Mouse (Mus musculus): ENCODE data around the gene Sik2. TPM values are rescaled to one million over a fixed set of nuclear protein-coding genes. Genes with fewer than 3 reads are reported as not detected.

Sik2 gene
- polyA plus RNA-seq, 1 experiment from 2014 or later: 16.2 TPM

GRCm38 (mm10) chr9:50970413-50970812 lies 38.5 kb downstream of the Sik2 start:
- no peak for ATAC-seq (ENCODE audit: low FRiP score)
- no peak overlapping the region for H3K27ac ChIP-seq
- no peak overlapping the region for H3K4me3 ChIP-seq (replicated peaks)
- H3K4me1 ChIP-seq: no peaks in the 10 kb centered on the region
- H3K36me3 ChIP-seq (replicated peaks): no peaks in the 10 kb centered on the region
- no peaks in the 10 kb centered on the region for H3K27me3 ChIP-seq
- no peaks in the 10 kb centered on the region for H3K9me3 ChIP-seq
- no peak overlapping the region for H3K9ac ChIP-seq
- H3K4me2 ChIP-seq: no peak overlapping the region
- 93% methylated on average over 4 of the region's 4 CpGs for WGBS

- Histone ChIP-seq H3K27ac (no peak overlapping the region), H3K9me3 (no peaks in the 10 kb centered on the region), H3K4me2 (no peak overlapping the region), H3K9ac (no peak overlapping the region), H3K4me1 (no peaks in the 10 kb centered on the region), H3K4me3 (replicated peaks) (no peak overlapping the region), H3K27me3 (no peaks in the 10 kb centered on the region), H3K36me3 (replicated peaks) (no peaks in the 10 kb centered on the region)
- ATAC-seq (ENCODE audit: low FRiP score): no peak
- 83% methylated on average over 3 of the region's 3 CpGs for WGBS
Observed at GRCm38 (mm10) chr9:50969266-50969665, 39.6 kb downstream of the Sik2 start.

- WGBS: 86% methylated on average over 2 of the region's 2 CpGs
- Histone ChIP-seq H3K4me2 (no peak overlapping the region), H3K9me3 (no peaks in the 10 kb centered on the region), H3K9ac (no peak overlapping the region), H3K4me1 (no peaks in the 10 kb centered on the region), H3K27ac (no peak overlapping the region), H3K36me3 (replicated peaks) (no peaks in the 10 kb centered on the region), H3K4me3 (replicated peaks) (no peak overlapping the region), H3K27me3 (no peaks in the 10 kb centered on the region)
- ATAC-seq (ENCODE audit: low FRiP score): no peak
Observed at GRCm38 (mm10) chr9:50966277-50966676, 42.6 kb downstream of the Sik2 start.

DNA sequence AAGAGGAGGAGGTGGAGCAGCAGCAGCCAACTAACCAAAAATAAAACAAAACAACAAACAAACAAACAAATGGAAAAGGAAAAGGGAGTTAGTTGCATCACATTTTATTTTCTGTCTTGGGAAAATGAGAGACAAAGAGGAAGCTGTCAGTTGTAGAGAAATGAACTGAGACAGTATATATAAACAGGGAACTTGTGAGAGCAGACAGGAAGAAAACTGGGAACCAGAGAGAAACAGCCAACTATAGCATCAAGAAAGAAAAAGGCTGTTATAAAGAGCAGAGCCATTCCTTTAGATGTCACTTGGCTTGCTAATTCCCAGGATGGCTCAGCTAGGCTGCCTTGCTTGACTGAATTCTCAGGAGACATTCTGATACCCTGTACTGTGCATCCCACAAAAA lies 43.5 kb downstream of the Sik2 start:
- H3K36me3 ChIP-seq (replicated peaks): no peaks in the 10 kb centered on the region
- no peak overlapping the region for H3K4me3 ChIP-seq (replicated peaks)
- H3K9ac ChIP-seq: no peak overlapping the region
- H3K9me3 ChIP-seq: no peaks in the 10 kb centered on the region
- no peak overlapping the region for H3K4me2 ChIP-seq
- no peaks in the 10 kb centered on the region for H3K27me3 ChIP-seq
- H3K27ac ChIP-seq: no peak overlapping the region
- H3K4me1 ChIP-seq: no peaks in the 10 kb centered on the region
- no peak for ATAC-seq (ENCODE audit: low FRiP score)

DNA sequence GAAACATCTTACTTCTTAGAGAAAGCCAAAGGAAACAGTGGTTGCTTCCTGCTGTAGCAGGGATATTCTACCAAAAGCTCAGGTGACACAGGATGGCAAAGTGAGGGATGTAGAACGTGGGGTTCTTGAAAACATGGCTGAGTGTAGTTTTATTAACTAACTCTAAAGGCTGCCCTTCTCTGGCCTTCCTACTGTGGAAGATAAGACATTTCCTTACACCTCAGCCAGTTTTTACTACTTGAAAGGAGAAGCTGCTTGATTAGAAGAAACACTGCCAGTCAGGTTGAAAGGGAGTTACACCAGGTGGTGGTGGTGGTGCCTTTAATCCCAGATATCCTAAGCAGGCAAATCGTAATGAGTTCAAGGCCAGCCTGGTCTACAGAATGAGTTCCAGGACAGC lies 44.0 kb downstream of the Sik2 start:
- no peaks in the 10 kb centered on the region for H3K27me3 ChIP-seq
- H3K4me2 ChIP-seq: no peak overlapping the region
- no peaks in the 10 kb centered on the region for H3K4me1 ChIP-seq
- H3K27ac ChIP-seq: no peak overlapping the region
- H3K9ac ChIP-seq: no peak overlapping the region
- H3K4me3 ChIP-seq (replicated peaks): no peak overlapping the region
- no peak for ATAC-seq (ENCODE audit: low FRiP score)
- no peaks in the 10 kb centered on the region for H3K36me3 ChIP-seq (replicated peaks)
- WGBS: 83% methylated on average over 2 of the region's 2 CpGs
- no peaks in the 10 kb centered on the region for H3K9me3 ChIP-seq

- H3K9me3 ChIP-seq: no peaks in the 10 kb centered on the region
- H3K4me1 ChIP-seq: no peaks in the 10 kb centered on the region
- no peak overlapping the region for H3K9ac ChIP-seq
- ATAC-seq (ENCODE audit: low FRiP score): no peak
- no peak overlapping the region for H3K4me2 ChIP-seq
- no peak overlapping the region for H3K27ac ChIP-seq
- WGBS: 58% methylated on average over 6 of the region's 6 CpGs
- H3K4me3 ChIP-seq (replicated peaks): no peak overlapping the region
- H3K27me3 ChIP-seq: no peaks in the 10 kb centered on the region
- no peaks in the 10 kb centered on the region for H3K36me3 ChIP-seq (replicated peaks)
Observed at GRCm38 (mm10) chr9:50957956-50958489, 50.9 kb downstream of the Sik2 start.

DNA sequence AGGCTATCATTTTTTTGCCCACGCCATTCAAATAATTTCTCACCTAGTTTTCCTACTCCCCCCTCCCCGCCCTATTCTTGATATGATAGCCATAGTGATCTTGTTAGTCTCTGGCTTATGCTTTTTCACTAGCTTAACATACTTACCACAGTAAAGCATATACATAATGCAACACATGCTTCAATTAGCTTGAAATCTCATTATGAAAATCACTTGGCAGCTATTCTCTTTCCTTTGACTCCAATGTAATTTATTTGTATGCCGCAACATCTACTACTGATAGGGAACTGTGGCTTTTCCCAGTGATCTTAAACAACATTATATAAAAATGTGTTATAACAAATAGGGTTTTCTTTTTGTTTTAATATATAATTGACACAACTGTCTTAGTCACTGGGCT lies 53.7 kb downstream of the Sik2 start:
- H3K27ac ChIP-seq: no peak overlapping the region

GRCm38 (mm10) chr9:50948097-50948823 lies 60.6 kb downstream of the Sik2 start:
- WGBS: 90% methylated on average over 7 of the region's 7 CpGs
- Histone ChIP-seq H3K4me3 (replicated peaks) (no peak overlapping the region), H3K9ac (no peak overlapping the region), H3K36me3 (replicated peaks) (no peaks in the 10 kb centered on the region), H3K4me1 (no peaks in the 10 kb centered on the region), H3K4me2 (no peak overlapping the region), H3K27me3 (no peaks in the 10 kb centered on the region), H3K27ac (no peak overlapping the region), H3K9me3 (no peaks in the 10 kb centered on the region)
- no peak for ATAC-seq (ENCODE audit: low FRiP score)

More for the DNA sequence above, 53.7 kb downstream of the Sik2 start:
- H3K36me3 ChIP-seq (replicated peaks): no peaks in the 10 kb centered on the region
- WGBS: 92% methylated on average over 3 of the region's 3 CpGs
- no peaks in the 10 kb centered on the region for H3K27me3 ChIP-seq
- ATAC-seq (ENCODE audit: low FRiP score): no peak
- H3K9me3 ChIP-seq: no peaks in the 10 kb centered on the region
- no peak overlapping the region for H3K4me3 ChIP-seq (replicated peaks)
- H3K9ac ChIP-seq: no peak overlapping the region
- H3K4me1 ChIP-seq: no peaks in the 10 kb centered on the region
- no peak overlapping the region for H3K4me2 ChIP-seq

- no peaks in the 10 kb centered on the region for H3K36me3 ChIP-seq (replicated peaks)
- H3K4me3 ChIP-seq (replicated peaks): no peak overlapping the region
- no peaks in the 10 kb centered on the region for H3K9me3 ChIP-seq
- WGBS: 71% methylated on average over 1 of the region's 1 CpGs
- H3K4me2 ChIP-seq: no peak overlapping the region
- no peaks in the 10 kb centered on the region for H3K4me1 ChIP-seq
- H3K9ac ChIP-seq: no peak overlapping the region
- ATAC-seq (ENCODE audit: low FRiP score): no peak
- no peaks in the 10 kb centered on the region for H3K27me3 ChIP-seq
- no peak overlapping the region for H3K27ac ChIP-seq
Observed at GRCm38 (mm10) chr9:50946338-50946737, 62.5 kb downstream of the Sik2 start.

DNA sequence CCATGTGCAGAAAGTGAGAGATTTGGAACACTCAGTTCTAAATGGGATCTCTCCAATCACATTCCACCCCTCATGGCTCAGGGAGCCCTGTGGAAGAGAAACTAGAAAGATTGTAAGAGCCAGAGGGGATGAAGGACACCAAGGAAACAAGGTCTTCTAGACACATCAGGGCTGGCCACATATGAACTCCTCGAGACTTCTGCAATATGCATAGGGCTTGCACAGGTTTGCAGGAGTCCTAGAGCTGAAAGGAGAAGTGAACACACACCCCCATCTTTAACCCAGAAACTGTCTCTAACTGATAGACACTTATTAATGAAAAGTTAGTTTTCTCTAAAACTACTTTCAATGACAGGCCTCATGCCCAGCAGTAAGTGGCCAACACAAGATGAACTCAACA lies 64.0 kb downstream of the Sik2 start:
- H3K27me3 ChIP-seq: no peaks in the 10 kb centered on the region
- no peaks in the 10 kb centered on the region for H3K4me1 ChIP-seq
- no peak overlapping the region for H3K4me3 ChIP-seq (replicated peaks)
- no peaks in the 10 kb centered on the region for H3K9me3 ChIP-seq
- 94% methylated on average over 1 of the region's 1 CpGs for WGBS
- ATAC-seq (ENCODE audit: low FRiP score): no peak
- no peaks in the 10 kb centered on the region for H3K36me3 ChIP-seq (replicated peaks)
- H3K9ac ChIP-seq: no peak overlapping the region
- no peak overlapping the region for H3K4me2 ChIP-seq
- H3K27ac ChIP-seq: no peak overlapping the region

DNA sequence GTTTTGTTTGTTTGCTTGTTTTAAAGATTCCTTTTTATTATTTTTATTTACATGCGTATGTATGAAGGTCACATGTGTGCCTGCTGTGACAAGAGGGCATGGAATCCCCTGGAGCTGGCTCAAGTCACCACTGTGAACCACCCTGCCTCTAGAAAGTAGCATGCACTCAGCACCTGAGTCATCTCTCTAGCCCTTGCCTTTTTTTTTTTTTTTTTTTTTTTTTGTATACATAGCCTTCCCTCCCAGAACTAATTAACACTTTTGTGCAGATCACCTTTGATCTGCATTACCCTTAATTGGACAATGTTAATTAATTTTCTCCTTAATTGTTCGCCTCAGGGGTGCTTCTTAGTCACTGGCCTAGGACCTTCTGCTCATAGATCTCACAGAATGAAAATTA lies 66.2 kb downstream of the Sik2 start:
- H3K9ac ChIP-seq: no peak overlapping the region
- H3K4me3 ChIP-seq (replicated peaks): no peak overlapping the region
- H3K4me1 ChIP-seq: no peaks in the 10 kb centered on the region
- H3K9me3 ChIP-seq: no peaks in the 10 kb centered on the region
- no peak for ATAC-seq (ENCODE audit: low FRiP score)
- 66% methylated on average over 2 of the region's 2 CpGs for WGBS
- no peaks in the 10 kb centered on the region for H3K36me3 ChIP-seq (replicated peaks)
- no peak overlapping the region for H3K4me2 ChIP-seq
- H3K27ac ChIP-seq: no peak overlapping the region
- H3K27me3 ChIP-seq: no peaks in the 10 kb centered on the region

DNA sequence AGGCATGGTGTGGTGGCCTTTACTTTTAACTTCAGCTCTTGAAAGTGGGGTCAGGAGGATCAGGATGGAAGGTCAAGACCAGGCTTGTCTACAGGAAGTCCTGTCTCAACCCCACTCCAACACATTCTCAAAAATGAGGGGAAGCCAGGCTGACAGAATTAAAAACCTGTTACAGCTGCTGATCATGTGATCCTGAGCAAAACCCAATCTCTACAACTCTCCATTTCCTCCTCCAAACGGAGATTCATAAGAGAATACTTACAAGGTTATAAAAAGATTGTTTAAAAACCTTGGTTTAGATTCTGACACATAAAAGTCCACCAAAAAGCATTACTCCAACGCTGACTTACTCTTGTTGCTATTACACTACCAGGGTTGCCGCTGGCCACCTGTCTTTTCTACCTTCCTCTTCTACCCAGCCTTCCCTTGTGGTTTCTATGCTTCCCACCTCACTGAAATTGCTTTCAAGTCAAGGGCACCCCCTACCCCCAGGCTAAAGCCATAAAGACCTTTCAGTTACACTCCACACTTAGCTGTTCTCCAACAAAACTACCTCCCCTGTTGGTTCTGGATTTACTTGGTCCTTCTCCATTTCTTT lies 67.0 kb downstream of the Sik2 start:
- WGBS: 93% methylated on average over 3 of the region's 3 CpGs
- no peak overlapping the region for H3K4me3 ChIP-seq (replicated peaks)
- ATAC-seq (ENCODE audit: low FRiP score): no peak

DNA sequence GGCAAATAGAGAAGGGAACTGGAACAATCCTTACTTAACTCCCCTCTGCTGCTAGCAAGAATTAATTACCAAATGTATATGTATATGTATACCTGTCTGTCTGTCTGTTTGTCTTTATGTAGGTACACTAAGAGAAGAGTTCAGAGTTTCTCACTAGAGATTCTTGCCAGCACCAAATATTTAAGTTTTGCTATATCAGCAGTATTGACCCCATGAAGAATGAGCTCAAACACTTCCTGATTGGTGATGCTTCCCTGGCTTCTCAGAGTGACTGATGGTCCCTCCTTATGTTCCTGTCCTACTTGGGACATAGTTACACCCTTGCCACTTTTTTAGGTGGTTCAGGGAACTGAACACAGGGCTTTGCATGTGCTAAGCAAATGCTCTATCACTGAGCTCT lies 78.9 kb downstream of the Sik2 start:
- no peak for ATAC-seq (ENCODE audit: low FRiP score)
- H3K27me3 ChIP-seq: no peaks in the 10 kb centered on the region
- no peak overlapping the region for H3K4me3 ChIP-seq (replicated peaks)
- H3K9me3 ChIP-seq: no peaks in the 10 kb centered on the region
- H3K4me1 ChIP-seq: no peaks in the 10 kb centered on the region
- H3K9ac ChIP-seq: no peak overlapping the region
- H3K36me3 ChIP-seq (replicated peaks): peaks cover 13% of the 10 kb centered on the region
- H3K27ac ChIP-seq: no peak overlapping the region
- H3K4me2 ChIP-seq: no peak overlapping the region

More for the DNA sequence above, 67.0 kb downstream of the Sik2 start:
- H3K27me3 ChIP-seq: no peaks in the 10 kb centered on the region
- no peak overlapping the region for H3K4me2 ChIP-seq
- no peak overlapping the region for H3K9ac ChIP-seq
- no peaks in the 10 kb centered on the region for H3K4me1 ChIP-seq
- no peaks in the 10 kb centered on the region for H3K9me3 ChIP-seq
- H3K27ac ChIP-seq: no peak overlapping the region
- H3K36me3 ChIP-seq (replicated peaks): no peaks in the 10 kb centered on the region

Data from forebrain, embryonic 12.5 days (tissue).